Mouse (Mus musculus) limb, embryonic 14.5 days (tissue): ENCODE measurements around the gene Adgra1. TPM values are rescaled to one million over a fixed set of nuclear protein-coding genes. Genes with fewer than 3 reads are reported as not detected.

Source experiments
- ATAC-seq: fragments of 200-750 bp; cut with Nextera tagmentation; 2 replicates; pipeline ENCODE4 v1.8.0; 2017; ENCODE audit warnings: low read depth, moderate number of reproducible peaks, moderate TSS enrichment; ENCODE audit not compliant: low FRiP score
- DNase-seq: peaks from one replicate; pipeline ENCODE4 v3.0.0-alpha.2; 2015; ENCODE audit warnings: low spot score
- H3K27ac ChIP-seq: fragments of 300-500 bp; sonication (generic); replicated peaks from 2 replicates; pipeline ENCODE4 v1.5.1; 2014; ENCODE audit warnings: low read depth, mild to moderate bottlenecking, low read length, moderate library complexity, mixed read lengths
- H3K27me3 ChIP-seq: fragments of 300-500 bp; sonication (generic); 2 replicates; pipeline ENCODE4 v1.6.1; 2014; ENCODE audit warnings: low read length, mixed read lengths; ENCODE audit not compliant: control insufficient read depth, insufficient read depth
- H3K36me3 ChIP-seq: fragments of 300-500 bp; sonication (generic); 2 replicates; pipeline ENCODE4 v1.6.1; 2014; ENCODE audit warnings: mild to moderate bottlenecking, low read length, moderate library complexity, mixed read lengths; ENCODE audit not compliant: control insufficient read depth, insufficient read depth
- H3K4me1 ChIP-seq: fragments of 300-500 bp; sonication (generic); 2 replicates; pipeline ENCODE4 v1.6.1; 2014; ENCODE audit warnings: antibody characterized with exemption, low read length, mixed read lengths; ENCODE audit not compliant: control insufficient read depth, insufficient read depth
- H3K4me2 ChIP-seq: fragments of 300-500 bp; sonication (generic); replicated peaks from 2 replicates; pipeline ENCODE4 v1.6.1; 2014; ENCODE audit warnings: low read depth, mild to moderate bottlenecking, low read length, moderate library complexity; ENCODE audit not compliant: severe bottlenecking
- H3K4me3 ChIP-seq: fragments of 300-500 bp; sonication (generic); replicated peaks from 2 replicates; pipeline ENCODE4 v1.5.1; 2014; ENCODE audit warnings: low read length
- H3K9ac ChIP-seq: fragments of 300-500 bp; sonication (generic); 2 replicates; pipeline ENCODE4 v1.6.1; 2014; ENCODE audit warnings: mild to moderate bottlenecking, low read depth, low read length, moderate library complexity; ENCODE audit not compliant: severe bottlenecking
- H3K9me3 ChIP-seq: fragments of 300-500 bp; sonication (generic); 2 replicates; pipeline ENCODE4 v1.6.1; 2016; ENCODE audit warnings: low read length; ENCODE audit not compliant: control insufficient read depth
- POLR2A ChIP-seq: fragments of 200-500 bp; IDR thresholded peaks from 2 replicates; pipeline ENCODE4 v1.8.0; 2012; ENCODE audit warnings: inconsistent platforms, mild to moderate bottlenecking, moderate library complexity, borderline replicate concordance; ENCODE audit not compliant: insufficient read depth, insufficient read length; ENCODE audit errors: extremely low read depth
- WGBS: fragments of 180-500 bp; shearing (Covaris S2); extraction: QIAGEN DNeasy Blood & Tissue Kit; methylation state at CpG from one replicate; pipeline ENCODE4 v1.1.7; 2014; 5-methylcytosine and 5-hydroxymethylcytosine counted together
- polyA plus RNA-seq, 2 experiments: library from polyadenylated mRNA; depleted of rRNA in 1 of 2; stranded (reverse) in 1 of 2; unstranded in 1 of 2; fragments of >200 nt; fragmentation: Nextera tagmentation in 1 of 2; extraction: Ambion mirVana in 1 of 2; gene quantifications; 2 replicates each; pipeline versions ENCODE4 v1.2.1 to v1.2.3; 2012 to 2014

Gene Adgra1
- polyA plus RNA-seq, 2 experiments, result 0.16 to 0.40 TPM

DNA sequence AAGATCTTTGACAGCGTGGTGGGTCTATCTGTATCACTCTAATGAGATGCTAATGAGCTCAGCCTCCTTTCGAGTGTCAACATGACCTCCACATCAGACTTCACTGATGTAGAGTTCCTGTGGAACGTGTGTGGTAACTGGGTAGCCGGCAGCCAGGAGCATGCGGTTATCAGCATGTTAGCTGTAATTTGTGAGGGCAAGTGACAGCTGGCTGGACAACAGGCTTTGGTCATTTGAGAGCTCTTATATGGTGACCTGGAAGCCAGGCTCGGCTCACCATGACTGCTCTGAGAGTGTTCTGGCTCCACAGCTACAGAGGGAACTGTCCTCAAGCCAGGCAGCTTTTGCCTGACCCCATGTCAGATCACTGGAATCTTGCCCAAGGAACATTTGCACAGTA lies 8.4 kb downstream of the Adgra1 start:
- no peaks in the 10 kb centered on the region for H3K27me3 ChIP-seq
- ATAC-seq, result no peak
- no peak overlapping the region for H3K9ac ChIP-seq
- no peaks in the 10 kb centered on the region for H3K36me3 ChIP-seq
- WGBS, result 54% methylated on average over 6 of the region's 6 CpGs
- no peak overlapping the region for H3K4me2 ChIP-seq
- H3K4me1 ChIP-seq, result no peaks in the 10 kb centered on the region
- no peak for TF ChIP-seq POLR2A
- no peak overlapping the region for H3K27ac ChIP-seq
- no peak overlapping the region for H3K4me3 ChIP-seq
- no peaks in the 10 kb centered on the region for H3K9me3 ChIP-seq
- DNase-seq, result no peak

DNA sequence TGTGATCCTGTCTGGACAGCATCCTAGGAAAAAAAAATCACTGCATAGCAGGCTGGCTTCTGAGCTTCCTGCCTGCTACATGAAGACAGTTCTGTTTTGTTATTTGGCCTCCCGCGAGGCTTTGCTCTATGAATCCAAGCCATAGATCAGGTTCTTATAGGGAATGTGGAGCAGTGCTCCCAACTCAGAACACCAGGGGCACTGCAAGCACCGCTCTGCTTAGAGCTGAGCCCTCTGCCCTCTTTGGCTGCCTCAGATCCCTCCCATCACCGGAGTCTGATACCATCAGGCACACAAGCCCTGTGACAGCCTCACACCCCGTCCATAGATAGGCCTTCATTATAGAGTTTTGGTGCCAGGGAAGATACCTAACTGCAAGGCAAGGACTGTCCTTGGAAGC lies 9.2 kb downstream of the Adgra1 start:
- H3K27ac ChIP-seq, result no peak overlapping the region
- H3K9me3 ChIP-seq, result no peaks in the 10 kb centered on the region
- 54% methylated on average over 5 of the region's 5 CpGs for WGBS
- no peak overlapping the region for H3K4me3 ChIP-seq
- H3K36me3 ChIP-seq, result no peaks in the 10 kb centered on the region
- no peak for TF ChIP-seq POLR2A
- H3K4me1 ChIP-seq, result no peaks in the 10 kb centered on the region
- no peaks in the 10 kb centered on the region for H3K27me3 ChIP-seq
- H3K4me2 ChIP-seq, result no peak overlapping the region
- ATAC-seq (no peak), DNase-seq (no peak)
- no peak overlapping the region for H3K9ac ChIP-seq

DNA sequence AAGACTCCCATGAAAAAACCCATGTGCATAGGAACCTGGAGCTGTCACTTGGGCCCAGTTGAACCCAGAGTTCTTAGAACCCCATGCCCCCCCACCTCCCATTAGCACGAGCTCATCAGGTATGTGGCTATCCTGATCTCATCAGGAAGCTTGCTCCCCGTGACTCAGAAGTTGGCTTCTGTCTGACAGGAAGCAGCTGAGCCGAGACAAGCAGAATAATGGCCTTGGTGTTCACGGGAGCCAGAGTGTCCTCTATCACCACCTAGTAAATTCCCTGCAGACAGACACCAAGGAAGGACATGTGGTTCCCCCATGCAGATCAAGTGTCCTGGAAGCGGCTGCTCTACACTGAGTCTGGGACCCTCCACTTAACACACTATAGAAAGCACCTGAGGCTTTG lies 9.8 kb downstream of the Adgra1 start:
- no peak for DNase-seq
- Histone ChIP-seq H3K4me1 (no peaks in the 10 kb centered on the region), H3K9ac (no peak overlapping the region), H3K27ac (no peak overlapping the region), H3K9me3 (no peaks in the 10 kb centered on the region), H3K27me3 (no peaks in the 10 kb centered on the region), H3K4me2 (no peak overlapping the region), H3K4me3 (no peak overlapping the region), H3K36me3 (no peaks in the 10 kb centered on the region)
- 27% methylated on average over 5 of the region's 5 CpGs for WGBS
- no peak for ATAC-seq
- TF ChIP-seq POLR2A, result no peak

DNA sequence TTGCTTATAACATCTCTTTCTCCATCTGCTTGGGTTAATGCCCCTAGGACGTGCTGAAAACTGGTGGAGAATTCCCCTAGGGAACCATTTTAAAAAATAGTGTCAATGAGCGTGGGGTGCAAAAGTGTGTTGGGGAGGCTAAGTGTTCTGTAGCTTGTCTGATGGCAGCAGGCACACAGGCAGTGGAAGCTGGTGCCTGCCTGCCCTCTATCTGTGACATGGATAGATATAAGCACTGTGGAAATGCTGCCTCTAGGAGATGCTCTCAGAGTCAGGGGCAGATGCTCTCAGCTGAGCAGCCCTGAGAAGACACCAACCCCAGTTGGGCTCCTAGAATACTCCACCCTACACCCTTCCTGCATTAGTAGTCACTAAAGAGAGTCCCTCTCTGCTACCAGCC lies 11.1 kb downstream of the Adgra1 start:
- ATAC-seq, result no peak
- H3K4me2 ChIP-seq, result no peak overlapping the region
- no peak for DNase-seq
- no peak overlapping the region for H3K9ac ChIP-seq
- H3K36me3 ChIP-seq, result no peaks in the 10 kb centered on the region
- H3K27me3 ChIP-seq, result no peaks in the 10 kb centered on the region
- no peaks in the 10 kb centered on the region for H3K9me3 ChIP-seq
- H3K4me3 ChIP-seq, result no peak overlapping the region
- no peaks in the 10 kb centered on the region for H3K4me1 ChIP-seq
- no peak for TF ChIP-seq POLR2A
- H3K27ac ChIP-seq, result no peak overlapping the region
- WGBS, result 75% methylated on average over 2 of the region's 2 CpGs

DNA sequence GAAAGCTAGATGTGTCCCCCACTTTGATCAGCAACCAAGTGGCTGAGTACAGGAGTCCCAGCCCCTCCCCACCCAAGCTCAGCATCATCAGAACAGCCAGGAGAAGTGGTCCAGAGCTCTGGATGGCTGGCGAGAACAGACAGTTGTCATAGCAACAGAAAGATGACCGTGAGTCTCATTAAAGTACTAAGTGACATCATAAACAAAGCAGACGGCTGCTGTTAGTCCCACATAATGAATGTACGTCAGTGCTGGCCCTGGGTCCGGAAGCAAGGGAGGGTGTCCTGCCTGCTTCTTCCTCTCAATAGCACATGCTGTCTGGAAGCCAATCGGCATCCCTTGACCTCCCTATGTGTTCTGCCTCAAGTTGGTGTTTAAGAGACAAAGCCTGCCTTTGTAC lies 16.2 kb downstream of the Adgra1 start:
- no peak for TF ChIP-seq POLR2A
- Histone ChIP-seq H3K4me1 (no peaks in the 10 kb centered on the region), H3K4me3 (no peak overlapping the region), H3K9ac (no peak overlapping the region), H3K4me2 (no peak overlapping the region), H3K27ac (no peak overlapping the region), H3K9me3 (no peaks in the 10 kb centered on the region), H3K36me3 (no peaks in the 10 kb centered on the region), H3K27me3 (no peaks in the 10 kb centered on the region)
- WGBS, result 9% methylated on average over 6 of the region's 6 CpGs
- ATAC-seq (no peak), DNase-seq (no peak)

DNA sequence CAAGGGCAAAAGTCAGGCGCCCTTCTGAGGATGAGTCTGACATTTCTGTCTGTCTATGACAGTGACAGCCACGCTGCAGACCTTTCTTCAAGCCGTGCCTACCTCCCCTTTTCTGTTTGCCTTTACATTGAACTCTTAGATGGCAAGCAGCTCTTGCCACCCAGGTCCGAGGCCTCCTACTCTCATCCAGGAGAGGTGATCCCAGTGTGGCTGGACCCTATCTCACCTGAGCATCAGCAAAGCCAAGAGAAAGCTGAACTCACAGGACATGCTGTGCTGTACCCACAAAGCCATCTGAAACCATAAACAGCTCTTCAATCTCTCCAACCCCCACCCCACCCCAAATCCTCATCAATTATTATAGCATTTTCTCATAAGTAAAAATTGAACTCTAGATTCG lies 16.7 kb downstream of the Adgra1 start:
- no peak for TF ChIP-seq POLR2A

More for the DNA sequence above, 16.7 kb downstream of the Adgra1 start:
- no peaks in the 10 kb centered on the region for H3K27me3 ChIP-seq
- H3K9ac ChIP-seq, result no peak overlapping the region
- H3K4me3 ChIP-seq, result no peak overlapping the region
- H3K9me3 ChIP-seq, result no peaks in the 10 kb centered on the region
- H3K27ac ChIP-seq, result no peak overlapping the region
- no peaks in the 10 kb centered on the region for H3K4me1 ChIP-seq
- 79% methylated on average over 5 of the region's 5 CpGs for WGBS
- H3K4me2 ChIP-seq, result no peak overlapping the region
- ATAC-seq (no peak), DNase-seq (no peak)
- no peaks in the 10 kb centered on the region for H3K36me3 ChIP-seq
